In the genomic region with DNA sequence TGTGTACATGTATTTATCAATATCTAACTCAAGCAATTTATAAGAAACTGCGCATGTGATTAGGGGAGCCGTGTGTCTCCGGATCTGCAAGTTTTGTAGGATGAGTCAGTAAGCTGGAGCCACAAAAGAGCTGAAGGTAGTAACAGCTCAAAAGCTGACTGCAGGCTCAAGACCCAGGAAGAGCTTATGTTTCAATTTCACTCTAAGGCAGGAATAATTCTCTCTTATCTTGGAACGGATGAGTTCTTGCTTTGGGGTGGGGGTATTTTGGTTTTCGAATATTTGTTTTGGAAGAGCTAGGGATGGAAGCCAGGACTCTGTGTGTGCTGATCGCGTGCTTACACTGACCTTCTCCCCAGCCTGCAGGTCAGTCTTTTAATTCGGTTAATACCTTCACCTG, we compare ENCODE assay signal across 34 mouse cellular contexts.
"Had no signal": no experiment of that assay in that cellular context is flagged by ENCODE, and none has a peak within 500 bp of the region (broad histone marks: within the 10 kb centered on the region; RNA-seq: fewer than 3 reads in every experiment).

No protein-coding gene starts in this region.

- DNase-seq: heart, postnatal 14 days; heart, postnatal 36 days; heart, postnatal 4 days; kidney, adult 11 months; kidney, adult 18-20 months; kidney, adult 2 months; kidney, adult 8-10 months; kidney, adult 9 months; kidney, postnatal 10 days; kidney, postnatal 14 days; kidney, postnatal 25 days; kidney, postnatal 36 days; kidney, postnatal 4 days; layer of hippocampus, adult 9-11 months; layer of hippocampus, postnatal 36 days had no signal

- H3K9ac ChIP-seq: heart, embryonic 12.5 days; heart, embryonic 13.5 days; heart, embryonic 15.5 days; hindbrain, embryonic 12.5 days; hindbrain, embryonic 13.5 days; hindbrain, embryonic 14.5 days; hindbrain, embryonic 15.5 days; intestine, embryonic 15.5 days; kidney, embryonic 15.5 days had no signal

- H3K9me3 ChIP-seq: heart, embryonic 12.5 days; heart, embryonic 13.5 days; heart, embryonic 15.5 days; hindbrain, embryonic 10.5 days; hindbrain, embryonic 12.5 days; hindbrain, embryonic 13.5 days; hindbrain, embryonic 15.5 days; intestine, embryonic 15.5 days; kidney, embryonic 15.5 days had no signal

- H3K36me3 ChIP-seq: heart, embryonic 12.5 days; heart, embryonic 13.5 days; heart, embryonic 15.5 days; hindbrain, embryonic 10.5 days; hindbrain, embryonic 12.5 days; hindbrain, embryonic 13.5 days; hindbrain, embryonic 15.5 days; intestine, embryonic 15.5 days; kidney, embryonic 15.5 days had no signal

- H3K27ac ChIP-seq: heart, embryonic 13.5 days; heart, embryonic 15.5 days; hindbrain, embryonic 10.5 days; hindbrain, embryonic 12.5 days; hindbrain, embryonic 13.5 days; hindbrain, embryonic 14.5 days; hindbrain, embryonic 15.5 days; hindbrain, postnatal 0 days; intestine, embryonic 15.5 days; kidney, embryonic 15.5 days; kidney, postnatal 0 days; layer of hippocampus, adult 2 months; left cerebral cortex, adult 2 months had no signal

- ATAC-seq: hindbrain, embryonic 16.5 days; hindbrain, postnatal 0 days; inflammation-experienced regulatory T-cells, adult 6 months; intestine, embryonic 15.5 days; intestine, embryonic 16.5 days; intestine, postnatal 0 days had no signal

- H3K4me3 ChIP-seq: heart, embryonic 12.5 days; heart, embryonic 13.5 days; heart, embryonic 15.5 days; hindbrain, embryonic 10.5 days; hindbrain, embryonic 12.5 days; hindbrain, embryonic 13.5 days; hindbrain, embryonic 15.5 days; intestine, embryonic 15.5 days; kidney, embryonic 15.5 days; layer of hippocampus, adult 2 months; left cerebral cortex, adult 2 months had no signal

- H3K27me3 ChIP-seq: heart, embryonic 12.5 days; heart, embryonic 13.5 days; heart, embryonic 15.5 days; hindbrain, embryonic 12.5 days; hindbrain, embryonic 13.5 days; hindbrain, embryonic 15.5 days; intestine, embryonic 15.5 days; kidney, embryonic 15.5 days had no signal

- H3K4me2 ChIP-seq: heart, embryonic 11.5 days; heart, embryonic 12.5 days; heart, embryonic 13.5 days; heart, embryonic 15.5 days; hindbrain, embryonic 12.5 days; hindbrain, embryonic 13.5 days; hindbrain, embryonic 14.5 days; hindbrain, embryonic 15.5 days; intestine, embryonic 15.5 days; kidney, embryonic 15.5 days had no signal

- H3K4me1 ChIP-seq: heart, embryonic 12.5 days; heart, embryonic 13.5 days; hindbrain, embryonic 10.5 days; hindbrain, embryonic 12.5 days; hindbrain, embryonic 13.5 days; hindbrain, embryonic 15.5 days; intestine, embryonic 15.5 days; kidney, embryonic 15.5 days had no signal
